Mouse (Mus musculus): ENCODE data around the gene Uba3.

- no peak for TF ChIP-seq POLR2A (IDR thresholded peaks at IDR 0.05; ENCODE audit: insufficient read depth, low read depth, low read length)
- TF ChIP-seq CTCF (IDR thresholded peaks at IDR 0.05; ENCODE audit: insufficient read depth, low read depth, low read length), result no peak
Observed at GRCm38 (mm10) chr6:97149721-97150120, 55.7 kb downstream of the Uba3 start.

Measured in olfactory bulb, adult 2 months (tissue).